Mouse (Mus musculus): ENCODE measurements at regions not wholly inside any gene's neighbourhood (a gene's known extent, or its start where the extent isn't known, plus 50 kb on each side); places are given as distances from the start of the nearest gene placed in this dataset.

DNA sequence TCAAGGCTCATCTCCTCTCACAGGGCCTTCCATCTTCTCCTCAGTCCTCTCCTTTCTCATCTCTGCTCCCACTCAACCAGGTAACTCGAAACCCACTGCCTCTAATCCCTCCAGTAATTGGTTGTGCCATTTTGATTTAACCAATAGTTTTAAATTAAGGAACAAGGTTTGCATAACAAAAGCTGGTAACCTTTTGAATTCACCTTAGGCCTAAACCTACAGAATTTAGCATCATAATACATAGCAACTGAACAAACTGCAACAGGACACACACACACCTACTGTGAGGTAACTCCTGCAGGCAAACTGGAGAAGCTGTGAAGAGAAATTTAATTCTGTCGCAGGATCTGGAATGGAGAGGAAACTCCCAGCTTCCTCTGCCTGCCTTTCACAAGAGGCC, 66.9 kb upstream of the Mboat1 start:
- TF ChIP-seq CTCF (IDR thresholded peaks at IDR 0.05; ENCODE audit: insufficient read depth, low read length), result no peak
- TF ChIP-seq POLR2A (IDR thresholded peaks at IDR 0.05; ENCODE audit: borderline replicate concordance, extremely low read depth, low read depth, low read length), result no peak
